Mouse (Mus musculus): ENCODE data around the gene Thg1l.

The Thg1l gene

DNA sequence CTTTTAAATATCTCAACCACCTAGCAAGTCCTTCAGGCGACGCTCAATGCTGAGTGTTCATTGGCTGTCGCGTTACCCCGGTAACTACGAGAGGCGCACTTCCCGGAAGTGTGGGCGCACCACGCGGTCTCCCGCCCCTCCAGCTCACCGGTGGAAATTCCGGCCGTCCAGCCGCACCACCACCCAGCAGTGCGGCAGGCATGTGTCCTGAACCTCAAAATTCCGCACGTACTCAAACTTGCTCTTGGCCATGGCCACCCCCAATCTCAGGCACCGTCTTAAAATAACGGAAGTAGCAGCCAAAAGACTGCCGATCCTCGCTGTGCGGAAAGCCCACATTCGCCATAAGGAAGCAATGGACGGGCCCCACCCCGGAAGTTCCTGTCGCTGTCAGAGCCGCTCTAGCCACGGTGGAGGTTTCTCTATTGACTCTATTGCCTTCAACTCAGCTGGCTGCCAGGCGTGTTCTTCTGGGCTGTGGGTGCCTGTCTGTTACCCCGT lies at the start of gene Thg1l:
TSS of gene Thg1l (minus strand) at position 368 of the 501 bp plus-strand sequence.
- DNase-seq = peak; percentile 92 to 93

- DNase-seq = no peak
Measured at GRCm38 (mm10) chr11:45992087-45992486, 36.8 kb upstream of the Thg1l start.

DNA sequence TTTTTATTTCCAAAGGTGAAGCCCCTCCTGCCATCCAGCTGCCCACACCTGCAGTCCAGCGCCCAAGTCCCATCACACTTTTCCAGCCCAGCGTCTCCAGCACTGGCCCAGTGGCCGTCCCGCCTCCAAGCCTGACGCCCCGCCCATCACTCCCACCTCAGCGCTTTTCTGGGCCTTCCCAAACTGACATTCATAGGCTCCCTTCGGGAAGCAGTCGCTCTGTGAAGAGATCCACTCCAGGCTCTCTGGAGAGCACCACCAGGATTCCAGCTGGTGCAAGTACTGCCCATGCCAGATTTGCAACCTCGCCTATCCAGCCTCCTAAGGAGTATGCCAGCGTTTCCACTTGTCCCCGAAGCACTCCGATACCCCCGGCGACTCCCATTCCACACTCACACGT lies 36.3 kb upstream of the Thg1l start:
- peak; percentile 48 to 57 for DNase-seq

GRCm38 (mm10) chr11:45980893-45981253 lies 25.6 kb upstream of the Thg1l start:
- no peak for DNase-seq

GRCm38 (mm10) chr11:45979946-45980892 lies 24.9 kb upstream of the Thg1l start, which contains the start of gene Sox30:
TSS of gene Sox30 (plus strand) at chr11:45980310.
- DNase-seq = peak; percentile 67 to 81

DNA sequence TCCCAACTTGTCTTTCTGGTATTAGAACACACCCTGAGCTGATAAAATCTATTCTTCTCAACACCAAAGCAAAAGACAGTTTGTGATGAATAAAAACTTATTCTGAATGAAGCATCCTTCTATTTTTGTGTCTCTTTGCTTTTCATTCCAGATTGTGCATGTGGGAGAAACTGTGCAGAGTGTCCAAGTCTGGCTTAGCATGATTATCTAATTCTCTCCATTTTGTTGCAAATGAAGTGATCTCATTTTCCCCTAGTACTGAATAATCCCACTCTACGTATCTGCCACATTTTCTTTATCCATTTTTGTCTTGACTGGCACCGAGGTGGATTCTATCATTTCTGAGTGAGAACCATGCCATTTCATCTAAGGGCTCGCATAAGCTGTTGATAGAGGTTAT lies 20.8 kb upstream of the Thg1l start:
- no peak for DNase-seq

GRCm38 (mm10) chr11:45974466-45974865 lies 19.2 kb upstream of the Thg1l start:
- DNase-seq = no peak

- DNase-seq = no peak
Measured at GRCm38 (mm10) chr11:45973635-45974034, 18.3 kb upstream of the Thg1l start.

GRCm38 (mm10) chr11:45968466-45968865 lies 13.2 kb upstream of the Thg1l start:
- no peak for DNase-seq

GRCm38 (mm10) chr11:45966896-45967295 lies 11.6 kb upstream of the Thg1l start:
- no peak for DNase-seq

- no peak for DNase-seq
Measured at GRCm38 (mm10) chr11:45960003-45960402, 4.7 kb upstream of the Thg1l start.

- DNase-seq = peak in 1 of 2 experiments; percentile 32
Measured at GRCm38 (mm10) chr11:45959598-45959997, 4.3 kb upstream of the Thg1l start.

GRCm38 (mm10) chr11:45947491-45947890 lies 7.8 kb downstream of the Thg1l start:
- no peak for DNase-seq

GRCm38 (mm10) chr11:45946796-45947195 lies 8.5 kb downstream of the Thg1l start:
- no peak for DNase-seq

GRCm38 (mm10) chr11:45944643-45945156 lies 10.6 kb downstream of the Thg1l start, which contains the start of gene Lsm11:
TSS of gene Lsm11 (minus strand) at chr11:45944935.
- DNase-seq = peak; percentile 95 to 98

DNA sequence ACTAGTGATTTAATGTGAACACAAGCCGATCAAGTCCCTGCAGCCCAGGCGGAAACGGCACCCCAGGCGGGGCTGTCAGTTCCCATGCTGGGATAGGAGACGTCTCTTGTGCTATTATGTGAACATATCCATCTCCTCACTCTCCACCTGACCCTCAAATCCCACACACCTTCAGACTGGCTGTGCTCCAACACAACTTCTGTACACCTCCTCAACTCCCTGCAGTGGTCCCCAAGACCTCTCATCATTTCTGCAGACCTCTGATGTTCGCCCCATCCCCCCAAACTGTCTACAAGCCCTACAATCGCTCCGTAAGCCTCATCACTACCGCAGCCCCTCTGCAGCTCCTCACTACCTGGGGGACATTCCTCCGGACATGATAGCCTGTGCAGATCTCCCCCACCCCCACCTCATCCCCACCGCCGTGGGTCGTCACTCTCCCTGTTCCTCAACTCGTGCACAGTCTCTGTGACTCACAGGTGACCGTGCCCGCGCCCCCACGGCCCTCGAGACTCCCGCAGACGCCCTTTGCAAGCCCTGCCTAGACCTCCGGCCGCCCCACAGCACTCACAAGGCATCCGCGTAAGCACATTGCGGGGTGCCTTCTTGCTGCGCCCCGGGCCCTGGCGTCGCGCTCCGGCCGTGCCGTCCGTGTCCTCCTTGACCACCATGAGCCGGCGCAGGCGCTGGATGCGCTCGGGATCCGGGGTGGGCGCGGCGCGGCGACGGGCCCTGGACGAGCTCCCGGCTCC lies 11.2 kb downstream of the Thg1l start:
- DNase-seq = no peak

DNA sequence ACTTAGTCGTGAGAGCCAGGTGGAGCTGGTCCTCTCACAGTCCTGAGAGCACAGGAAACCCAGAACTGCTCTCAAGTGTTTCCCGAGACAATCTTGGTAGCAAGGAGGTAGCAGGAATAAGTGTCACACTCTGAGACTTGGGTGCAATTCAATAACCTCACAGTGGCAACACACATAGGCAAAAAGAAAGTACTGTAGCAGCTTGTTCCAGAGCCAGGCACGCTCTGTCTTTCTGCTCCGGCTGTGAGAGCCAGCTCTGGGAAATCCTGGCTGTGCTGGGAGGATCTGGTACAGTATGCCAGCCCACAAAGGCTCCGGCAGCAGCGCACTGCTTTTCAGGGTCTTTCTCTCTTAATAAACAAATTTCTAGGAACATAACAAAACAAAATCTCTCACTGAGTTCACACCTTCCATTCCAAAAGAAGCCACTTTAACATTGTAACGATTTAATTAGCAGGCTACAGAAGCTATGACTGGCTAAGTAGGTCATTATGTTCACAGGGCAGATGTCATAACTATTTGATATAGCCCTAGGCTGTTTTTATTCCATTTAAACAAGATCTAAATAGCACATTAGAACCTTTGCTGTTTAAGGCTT lies 12.1 kb downstream of the Thg1l start:
- DNase-seq = no peak

- no peak for DNase-seq
Measured at GRCm38 (mm10) chr11:45942281-45942680, 13.0 kb downstream of the Thg1l start.

GRCm38 (mm10) chr11:45938917-45939316 lies 16.4 kb downstream of the Thg1l start:
- no peak for DNase-seq

- DNase-seq = no peak
Measured at GRCm38 (mm10) chr11:45937478-45937877, 17.8 kb downstream of the Thg1l start.

DNA sequence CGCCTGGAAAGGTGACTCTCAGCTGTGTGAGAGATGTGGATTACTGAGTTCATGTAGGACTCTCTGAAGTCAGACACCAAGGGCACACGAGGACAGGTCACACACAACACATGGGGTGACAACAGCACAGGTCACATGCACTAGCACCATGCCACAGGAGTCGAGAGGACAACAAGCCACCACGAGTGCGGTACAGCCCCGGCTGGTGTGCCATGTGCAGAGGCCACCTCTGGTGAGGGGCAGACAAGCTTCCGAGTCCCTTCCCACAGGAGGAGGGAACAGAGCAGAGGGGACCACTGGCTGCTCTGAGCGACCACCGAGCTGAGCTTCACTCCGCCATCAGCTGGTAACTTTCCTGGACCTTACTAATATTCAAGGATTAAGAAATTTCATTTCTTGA lies 22.5 kb downstream of the Thg1l start:
- no peak for DNase-seq

GRCm38 (mm10) chr11:45929541-45929940 lies 25.8 kb downstream of the Thg1l start:
- DNase-seq = no peak

DNA sequence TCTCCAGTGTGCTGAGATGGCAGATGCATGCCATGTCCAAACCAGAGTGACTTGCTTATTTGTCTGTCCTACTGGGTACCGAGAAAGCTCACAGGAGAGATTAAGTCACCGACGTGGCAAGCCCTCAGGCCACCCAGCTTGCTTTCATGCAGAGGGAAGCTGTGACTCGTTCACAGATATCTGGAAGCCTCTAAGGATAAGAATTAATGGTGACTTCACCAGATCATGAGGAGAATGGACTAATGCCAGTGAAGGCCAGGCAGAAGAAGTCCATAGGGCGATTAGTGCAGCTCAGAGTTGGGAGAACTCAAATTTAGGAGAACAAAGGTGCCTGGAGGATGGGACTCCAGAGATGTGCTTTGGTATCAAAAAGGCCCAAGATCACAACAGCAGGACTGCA lies 27.8 kb downstream of the Thg1l start:
- no peak for DNase-seq

Data from lung, postnatal 4 days (tissue).